Mouse (Mus musculus): ENCODE measurements around the gene Gm31371. TPM values are rescaled to one million over a fixed set of nuclear protein-coding genes. Genes with fewer than 3 reads are reported as not detected.
"Not testable (repeated sequence)": the region's sequence is repeated elsewhere in the genome, so short reads cannot be mapped to it uniquely, and the experiment has no call there.

Gene Gm31371
- total RNA-seq (2021): under 1 TPM; 0.23 to 0.59 TPM
- long read RNA-seq, experiment 1: 0 reads
- long read RNA-seq, experiment 2: 0 reads

DNA sequence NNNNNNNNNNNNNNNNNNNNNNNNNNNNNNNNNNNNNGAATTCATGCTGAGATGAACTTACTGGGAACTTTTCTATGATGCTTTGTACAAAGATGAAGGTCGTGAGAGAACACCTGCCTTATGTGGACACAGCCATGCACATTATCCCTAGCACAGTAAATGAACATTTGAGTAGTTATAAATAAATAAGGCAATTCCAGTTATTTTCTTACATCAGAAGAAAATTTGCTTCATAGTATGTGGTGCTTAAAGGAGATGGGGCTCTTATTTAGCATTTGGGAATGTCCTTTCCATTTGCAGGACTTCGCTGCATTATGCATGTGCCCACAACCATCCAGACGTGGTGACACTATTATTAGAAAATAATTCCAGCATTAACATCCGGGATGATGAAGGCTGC is at the start of gene Gm31371:
Gene Gm31371, plus strand, starts transcription at position 301 of the 400 bp plus-strand sequence.
- not testable (repeated sequence) for DNase-seq (ENCODE audit: low spot score in 2 of 2)

GRCm38 (mm10) chr8:19906425-19907055 is 3.3 kb downstream of the Gm31371 start:
- DNase-seq (ENCODE audit: low spot score in 2 of 2): not testable (repeated sequence)

DNA sequence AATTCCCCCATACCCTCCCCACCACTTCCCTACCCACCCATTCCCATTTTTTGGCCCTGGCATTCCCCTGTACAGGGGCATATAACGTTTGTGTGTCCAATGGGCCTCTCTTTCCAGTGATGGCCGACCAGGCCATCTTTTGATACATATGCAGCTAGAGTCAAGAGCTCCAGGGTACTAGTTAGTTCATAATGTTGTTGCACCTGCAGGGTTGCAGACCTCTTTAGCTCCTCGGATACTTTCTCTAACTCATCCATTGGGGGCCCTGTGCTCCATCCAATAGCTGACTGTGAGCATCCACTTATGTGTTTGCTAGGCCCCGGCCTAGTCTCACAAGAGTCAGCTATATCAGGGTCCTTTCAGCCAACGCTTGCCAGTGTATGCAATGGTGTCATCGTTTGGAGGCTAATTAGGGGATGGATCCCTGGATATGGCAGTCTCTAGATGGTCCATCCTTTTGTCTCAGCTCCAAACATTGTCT is 5.7 kb downstream of the Gm31371 start:
- DNase-seq (ENCODE audit: low spot score in 2 of 2): not testable (repeated sequence)

DNA sequence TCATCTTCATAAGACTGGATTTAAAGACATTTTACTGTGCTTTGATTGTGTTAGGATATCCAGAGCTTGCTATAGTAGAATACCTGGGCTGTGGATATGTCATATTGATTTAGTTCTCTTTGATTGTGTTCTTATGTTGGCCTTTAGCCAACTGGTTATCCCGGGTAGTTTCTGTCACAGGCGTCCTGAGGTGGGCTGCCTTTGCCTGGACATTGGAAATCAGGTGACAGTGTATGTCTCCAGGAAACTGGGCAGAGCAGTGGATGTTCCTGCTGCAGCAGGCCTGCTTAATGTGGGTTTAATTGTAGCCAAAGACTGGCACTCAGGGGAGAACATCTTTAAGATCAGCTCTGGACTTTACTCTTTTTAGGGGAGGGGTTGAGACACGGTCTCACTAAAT is 15.9 kb downstream of the Gm31371 start:
- not testable (repeated sequence) for DNase-seq (ENCODE audit: low spot score in 2 of 2)

DNA sequence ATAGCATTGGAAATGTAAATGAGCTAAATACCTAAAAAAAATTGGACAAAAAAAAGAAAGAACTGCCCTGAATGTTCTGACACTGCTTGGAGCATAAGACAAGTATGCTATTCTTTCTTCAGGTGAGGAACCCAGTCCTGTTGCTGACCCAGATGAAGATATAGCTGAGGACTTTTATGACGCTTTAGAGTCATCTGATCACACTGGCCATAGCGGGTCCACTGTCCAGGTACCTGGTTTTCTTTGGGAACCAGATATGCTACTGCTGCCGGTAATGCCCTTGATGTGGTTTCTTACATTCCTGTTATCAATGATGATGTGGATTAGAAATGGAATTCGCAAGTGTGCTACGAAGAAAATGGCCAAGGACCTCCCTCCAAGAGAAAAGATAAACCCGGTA is 31.1 kb downstream of the Gm31371 start:
- DNase-seq (ENCODE audit: low spot score in 2 of 2): not testable (repeated sequence)

DNA sequence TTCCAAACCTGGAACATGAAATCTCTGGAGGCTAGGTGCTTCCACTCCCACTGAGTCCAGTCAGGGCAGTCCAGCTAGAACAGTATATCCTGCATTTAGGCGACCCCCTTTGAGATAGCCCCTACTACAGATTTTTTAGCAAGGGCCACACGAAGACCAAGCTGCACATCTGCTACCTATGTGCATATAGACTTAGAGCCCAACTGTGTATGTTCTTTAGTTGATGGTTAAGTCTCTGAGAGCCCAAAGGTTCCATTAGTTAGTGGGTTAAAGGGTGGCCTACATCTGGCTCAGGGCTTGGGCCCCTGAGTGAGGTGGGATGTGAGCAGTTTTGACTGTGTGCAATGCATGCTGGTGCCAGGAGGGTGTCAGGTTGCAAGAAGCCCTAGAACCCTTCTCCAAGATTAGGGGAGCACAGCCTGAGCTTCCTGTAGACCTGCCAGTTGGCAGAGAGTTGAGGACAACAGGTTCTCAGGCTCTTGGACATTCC is 32.4 kb downstream of the Gm31371 start:
- DNase-seq (ENCODE audit: low spot score in 2 of 2): peak in 1 of 2 experiments; percentile 1

GRCm38 (mm10) chr8:19960935-19961334 is 57.7 kb downstream of the Gm31371 start:
- no peak for DNase-seq (ENCODE audit: low spot score in 2 of 2)

DNA sequence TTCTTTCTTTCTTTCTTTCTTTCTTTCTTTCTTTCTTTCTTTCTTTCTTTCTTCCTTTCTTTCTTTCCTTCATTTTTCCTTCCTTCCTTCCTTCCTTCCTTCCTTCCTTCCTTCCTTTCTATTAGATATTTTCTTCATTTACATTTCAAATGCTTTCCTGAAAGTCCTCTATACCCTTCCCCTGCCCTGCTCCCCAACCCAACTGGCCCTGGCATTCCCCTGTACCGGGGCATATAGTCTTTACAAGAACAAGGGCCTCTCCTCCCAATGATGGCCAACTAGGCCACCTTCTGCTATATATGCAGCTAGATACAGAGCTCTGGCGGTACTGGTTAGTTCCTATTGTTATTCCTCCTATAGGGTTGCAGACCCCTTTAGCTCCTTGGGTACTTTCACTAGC is 60.6 kb downstream of the Gm31371 start:
- not testable (repeated sequence) for DNase-seq (ENCODE audit: low spot score in 2 of 2)

DNA sequence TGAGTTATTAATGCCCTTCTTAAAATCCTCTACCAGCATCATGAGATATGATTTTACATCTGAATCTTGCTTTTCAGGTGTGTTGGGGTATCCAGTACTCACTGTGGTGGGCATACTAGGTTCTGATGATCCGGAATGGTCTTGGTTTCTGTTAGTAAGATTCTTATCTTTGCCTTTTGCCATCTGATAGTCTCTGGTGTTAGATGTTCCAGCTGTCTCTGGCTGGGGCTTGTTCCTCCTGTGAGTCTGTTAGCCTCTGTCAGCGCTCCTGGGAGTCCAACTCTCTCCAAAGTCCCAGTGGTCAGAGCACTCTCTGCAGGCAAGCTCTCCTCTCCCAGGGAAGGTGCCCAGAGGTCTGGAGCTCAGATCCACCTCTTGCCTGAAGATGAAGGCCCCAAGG is 65.0 kb downstream of the Gm31371 start:
- peak in 1 of 2 experiments; percentile 5 for DNase-seq (ENCODE audit: low spot score in 2 of 2)

DNA sequence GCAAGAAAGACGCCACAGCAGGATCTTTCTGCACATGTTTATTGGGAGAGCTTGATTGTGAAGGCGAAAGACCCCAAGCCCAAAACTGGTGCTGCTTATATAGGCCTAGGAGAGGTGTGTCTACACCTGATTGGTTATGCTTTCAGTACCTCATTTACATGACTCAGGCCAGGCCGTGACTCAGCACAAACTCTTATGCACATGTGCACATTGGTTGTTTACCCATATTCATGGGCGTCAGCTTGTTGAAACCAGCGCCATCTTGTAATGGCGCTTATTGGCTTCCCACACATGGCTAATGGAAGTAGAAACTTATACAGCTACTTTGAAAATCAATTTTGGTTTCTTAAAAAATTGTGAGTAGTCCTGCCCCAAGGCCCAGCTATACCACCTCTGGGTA is 72.0 kb downstream of the Gm31371 start:
- not testable (repeated sequence) for DNase-seq (ENCODE audit: low spot score in 2 of 2)

Other genes starting within 250 kb of the Gm31371 start
- gene 4930467E23Rik, start 173.8 kb upstream of the Gm31371 start, total RNA-seq (2021): 1 to 10 TPM in 1 of 2 experiments, not detected in 1; 1.3 TPM

Measured in left cerebral cortex, adult 18-20 months (tissue).